Mouse (Mus musculus) brain, embryonic 18.5 days (tissue): ENCODE data around the gene Gbx2.

Experiments used
- DNase-seq: peaks from one replicate; pipeline ENCODE4 v3.0.0-alpha.2; 2012; ENCODE audit warnings: low read depth, low spot score

Gene Gbx2

GRCm38 (mm10) chr1:89912392-89912791 lies 18.6 kb downstream of the Gbx2 start:
- DNase-seq = no peak

GRCm38 (mm10) chr1:89909796-89910195 lies 21.2 kb downstream of the Gbx2 start:
- DNase-seq = no peak

GRCm38 (mm10) chr1:89902641-89903040 lies 28.3 kb downstream of the Gbx2 start:
- DNase-seq = no peak

- no peak for DNase-seq
Measured at GRCm38 (mm10) chr1:89902236-89902635, 28.7 kb downstream of the Gbx2 start.

- no peak for DNase-seq
Measured at GRCm38 (mm10) chr1:89901381-89901780, 29.6 kb downstream of the Gbx2 start.

- DNase-seq = no peak
Measured at GRCm38 (mm10) chr1:89899761-89900445, 31.1 kb downstream of the Gbx2 start.

GRCm38 (mm10) chr1:89899036-89899435 lies 31.9 kb downstream of the Gbx2 start:
- no peak for DNase-seq

- DNase-seq = no peak
Measured at GRCm38 (mm10) chr1:89895801-89896200, 35.2 kb downstream of the Gbx2 start.

- no peak for DNase-seq
Measured at GRCm38 (mm10) chr1:89892281-89892680, 38.7 kb downstream of the Gbx2 start.

- no peak for DNase-seq
Measured at GRCm38 (mm10) chr1:89891400-89891799, 39.6 kb downstream of the Gbx2 start.

- DNase-seq = no peak
Measured at GRCm38 (mm10) chr1:89885696-89886095, 45.3 kb downstream of the Gbx2 start.

GRCm38 (mm10) chr1:89884335-89884734 lies 46.6 kb downstream of the Gbx2 start:
- no peak for DNase-seq

GRCm38 (mm10) chr1:89880834-89881233 lies 50.1 kb downstream of the Gbx2 start:
- DNase-seq = no peak

- no peak for DNase-seq
Measured at GRCm38 (mm10) chr1:89880193-89880592, 50.8 kb downstream of the Gbx2 start.

- no peak for DNase-seq
Measured at GRCm38 (mm10) chr1:89878496-89878895, 52.5 kb downstream of the Gbx2 start.
